In the genomic region with DNA sequence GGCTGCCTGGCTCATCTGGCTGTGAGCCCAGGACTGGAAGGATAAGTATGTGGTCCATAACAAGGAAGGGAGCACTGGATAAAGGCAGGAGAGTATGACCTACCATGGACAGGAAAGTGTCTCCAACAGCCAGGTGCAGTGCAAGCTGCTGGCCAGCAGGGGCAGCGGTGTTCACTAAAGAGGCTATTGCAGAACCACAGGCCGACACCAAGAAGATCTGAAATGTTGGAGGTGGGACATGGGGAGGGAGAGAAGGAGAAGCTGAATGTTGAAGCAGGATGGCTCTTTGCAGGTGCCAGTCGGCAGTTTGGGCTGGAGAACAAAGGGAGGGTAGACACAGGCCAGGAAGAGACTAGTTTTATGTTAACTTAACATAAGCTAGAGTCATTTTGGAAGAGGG, we compare ENCODE assay signal across 9 mouse cellular contexts. TPM values are rescaled to one million over a fixed set of nuclear protein-coding genes. Genes with fewer than 3 reads are reported as not detected.
DNase-seq lines count a peak whose midpoint lies in the region; ATAC-seq and TF ChIP-seq lines count a peak whose summit lies in the region.
"Had no signal": no experiment of that assay in that cellular context is flagged by ENCODE, and none has a peak within 500 bp of the region (broad histone marks: within the 10 kb centered on the region; RNA-seq: fewer than 3 reads in every experiment).

No protein-coding gene starts in this region.

- peak; percentile 65 for TF ChIP-seq CTCF in kidney, postnatal 0 days (IDR thresholded peaks at IDR 0.05; ENCODE audit: low read depth)
- peak; percentile 48 to 84 (median 56) for TF ChIP-seq CTCF in MEL (IDR thresholded peaks at IDR 0.05 in 2 of 3, conservative IDR thresholded peaks at IDR 0.05 in 1 of 3; ENCODE audit: control insufficient read depth in 1 of 3, insufficient read depth in 1 of 3, low read depth in 2 of 3, low read length in 3 of 3, poor library complexity in 1 of 3, severe bottlenecking in 1 of 3)
- peak; percentile 54; the same call in 1 of the 2 replicates for TF ChIP-seq CTCF in small intestine, adult 2 months (IDR thresholded peaks at IDR 0.05; ENCODE audit: extremely low read depth, insufficient read length, insufficient replicate concordance, low read depth, low read length)

- no peak; the same call in 1 of the 2 replicates for TF ChIP-seq RAD21 in MEL (IDR thresholded peaks at IDR 0.05; ENCODE audit: low read depth, low read length)

- no peaks in the 10 kb centered on the region for H3K4me1 ChIP-seq in kidney, postnatal 0 days (replicated peaks; ENCODE audit: insufficient read depth, low read length)
- H3K4me1 ChIP-seq in MEL (ENCODE audit: control insufficient read depth in 1 of 2, insufficient read depth in 2 of 2, low read length in 2 of 2): no peaks in the 10 kb centered on the region
- H3K4me1 ChIP-seq in small intestine, adult 2 months (ENCODE audit: control insufficient read depth, insufficient read depth, insufficient read length, low read length): no peaks in the 10 kb centered on the region
- H3K4me1 ChIP-seq: hindbrain, embryonic 15.5 days had no signal

- no peak overlapping the region for H3K27ac ChIP-seq in kidney, postnatal 0 days
- H3K27ac ChIP-seq in MEL (ENCODE audit: control insufficient read depth, low read depth, low read length): no peak overlapping the region
- H3K27ac ChIP-seq in small intestine, adult 2 months (ENCODE audit: insufficient read depth, low read depth, low read length): no peak overlapping the region
- H3K27ac ChIP-seq: hindbrain, embryonic 15.5 days had no signal

- ATAC-seq in kidney, postnatal 0 days (replicated peaks; ENCODE audit: low FRiP score, low read depth): no peak
- ATAC-seq in common myeloid progenitor, adult 5-6 weeks (replicated peaks; ENCODE audit: low read depth, poor library complexity, severe bottlenecking): 0 out of 2 replicates have a peak, but pooled peaks have one; percentile 50

- DNase-seq in kidney, postnatal 0 days (ENCODE audit: low spot score): no peak
- DNase-seq in kidney, adult 18-20 months: no peak
- DNase-seq in MEL (ENCODE audit: low read depth, low spot score) (peak; percentile 49), adipocyte (ENCODE audit: low spot score) (no peak)
- DNase-seq in urinary bladder, postnatal 36 days (ENCODE audit: low spot score in 2 of 2): no peak
- no peak for DNase-seq in kidney, adult 11 months

- no peaks in the 10 kb centered on the region for H3K9me3 ChIP-seq in kidney, postnatal 0 days (replicated peaks; ENCODE audit: low read length)
- no peaks in the 10 kb centered on the region for H3K9me3 ChIP-seq in MEL (replicated peaks; ENCODE audit: insufficient read depth, low read length)
- H3K9me3 ChIP-seq: hindbrain, embryonic 15.5 days had no signal

- H3K27me3 ChIP-seq in kidney, postnatal 0 days (ENCODE audit: insufficient read depth, low read length): no peaks in the 10 kb centered on the region
- no peaks in the 10 kb centered on the region for H3K27me3 ChIP-seq in MEL (ENCODE audit: control insufficient read depth in 1 of 2, insufficient read depth in 2 of 2, low read length in 2 of 2)
- no peaks in the 10 kb centered on the region; the same call in 1 of the 2 replicates for H3K27me3 ChIP-seq in small intestine, adult 2 months (ENCODE audit: control insufficient read depth, insufficient read depth, low read length)

- no peaks in the 10 kb centered on the region for H3K79me2 ChIP-seq in MEL (ENCODE audit: control insufficient read depth, insufficient read depth, low read length, poor library complexity)

- no peak overlapping the region for H3K4me3 ChIP-seq in kidney, postnatal 0 days (replicated peaks; ENCODE audit: low read depth, low read length)
- no peak overlapping the region for H3K4me3 ChIP-seq in MEL (ENCODE audit: control insufficient read depth in 1 of 2, insufficient read depth in 1 of 2, low read depth in 2 of 2, low read length in 2 of 2)
- H3K4me3 ChIP-seq in small intestine, adult 2 months (ENCODE audit: low read depth, low read length): no peak overlapping the region
- H3K4me3 ChIP-seq: hindbrain, embryonic 15.5 days had no signal

- H3K36me3 ChIP-seq in kidney, postnatal 0 days (ENCODE audit: insufficient read depth, low read length): no peaks in the 10 kb centered on the region
- no peaks in the 10 kb centered on the region for H3K36me3 ChIP-seq in MEL (ENCODE audit: control insufficient read depth in 1 of 2, insufficient read depth in 2 of 2, low read length in 2 of 2)
- H3K36me3 ChIP-seq in small intestine, adult 2 months (ENCODE audit: control insufficient read depth, insufficient read depth, low read length): no peaks in the 10 kb centered on the region
- H3K36me3 ChIP-seq: hindbrain, embryonic 15.5 days had no signal

- no peak for TF ChIP-seq POLR2A in MEL (IDR thresholded peaks at IDR 0.05; ENCODE audit: control insufficient read depth in 1 of 2, insufficient read depth in 1 of 2, low read depth in 1 of 2, low read length in 2 of 2, poor library complexity in 1 of 2)
- no peak for TF ChIP-seq POLR2A in small intestine, adult 2 months (IDR thresholded peaks at IDR 0.05; ENCODE audit: low read depth, low read length)

- no peak for TF ChIP-seq EP300 in MEL (IDR thresholded peaks at IDR 0.05; ENCODE audit: low read depth in 1 of 2, low read length in 2 of 2)

- no peak overlapping the region for H3K9ac ChIP-seq in kidney, postnatal 0 days (ENCODE audit: low read depth, low read length)
- no peak overlapping the region for H3K9ac ChIP-seq in MEL (ENCODE audit: control insufficient read depth, low read depth, low read length, poor library complexity, severe bottlenecking)
- H3K9ac ChIP-seq: hindbrain, embryonic 15.5 days had no signal

- 73% methylated on average over 3 of the region's 3 CpGs for WGBS in kidney, postnatal 0 days
- 71% methylated on average over 3 of the region's 3 CpGs for WGBS in small intestine, adult 2 months

- H3K4me2 ChIP-seq in kidney, postnatal 0 days (ENCODE audit: low read length): no peak overlapping the region
- H3K4me2 ChIP-seq: hindbrain, embryonic 15.5 days had no signal

TF ChIP-seq in MEL, 35 proteins besides CTCF, POLR2A, EP300 and RAD21:
- TF ChIP-seq MXI1 (IDR thresholded peaks at IDR 0.05; ENCODE audit: low read depth, low read length) (no peak), GATA1 (IDR thresholded peaks at IDR 0.05; ENCODE audit: low read depth, low read length) (no peak), MYC (IDR thresholded peaks at IDR 0.05; ENCODE audit: low read depth, low read length) (no peak), HCFC1 (IDR thresholded peaks at IDR 0.05; ENCODE audit: low read depth, low read length) (no peak), ZNF384 (IDR thresholded peaks at IDR 0.05; ENCODE audit: low read depth, low read length) (no peak), E2F4 (IDR thresholded peaks at IDR 0.05; ENCODE audit: borderline replicate concordance, low read depth, low read length) (no peak)

RNA-seq across cellular contexts. Expression of gene Vangl1, which starts 6.3 kb away (rescaled TPM):
- polyA plus RNA-seq in kidney, postnatal 0 days (2015; fragmentation: Nextera tagmentation; extraction: Ambion mirVana): 12.8 and 13.8 TPM in 2 replicates
- 6.5 and 6.8 TPM in 2 replicates for total RNA-seq in MEL (2012; rRNA removed)
- 10 to 100 TPM in 1 of 2 experiments, not detected in 1; 15.1 TPM for polyA plus RNA-seq in MEL (2012; ENCODE audit: insufficient read depth in 1 of 2, insufficient read length in 2 of 2, low read depth in 1 of 2, low replicate concordance in 2 of 2, missing spikeins in 1 of 2)
- total RNA-seq in common myeloid progenitor, adult 5-6 weeks (2017): 4.3 and 5.4 TPM in 2 replicates
- polyA plus RNA-seq in small intestine, adult 2 months (2012; rRNA removed): 6.2 and 7.7 TPM in 2 replicates
